Mouse (Mus musculus) right cerebral cortex, postnatal 10 days (tissue): Measurements from ENCODE around the gene Gm6588.

Experiments used
- DNase-seq, 2 experiments: peaks; one replicate each; pipeline ENCODE4 v3.0.0; 2021; ENCODE audit warnings: low spot score in 2 of 2

The Gm6588 gene

GRCm38 (mm10) chr5:112470144-112470543 is 20.9 kb downstream of the Gm6588 start:
- DNase-seq: peak; percentile 70 to 73

GRCm38 (mm10) chr5:112473453-112473852 is 24.2 kb downstream of the Gm6588 start:
- no peak for DNase-seq

GRCm38 (mm10) chr5:112481946-112482410 is 32.8 kb downstream of the Gm6588 start:
- DNase-seq: no peak

- no peak for DNase-seq
Observed at GRCm38 (mm10) chr5:112482551-112482950, 33.3 kb downstream of the Gm6588 start.

- no peak for DNase-seq
Observed at GRCm38 (mm10) chr5:112483030-112483429, 33.8 kb downstream of the Gm6588 start.

- no peak for DNase-seq
Observed at GRCm38 (mm10) chr5:112484924-112485715, 35.9 kb downstream of the Gm6588 start.

- no peak for DNase-seq
Observed at GRCm38 (mm10) chr5:112486415-112486814, 37.2 kb downstream of the Gm6588 start.

- DNase-seq: no peak
Observed at GRCm38 (mm10) chr5:112487504-112487903, 38.3 kb downstream of the Gm6588 start.

- no peak for DNase-seq
Observed at GRCm38 (mm10) chr5:112488101-112488776, 39.0 kb downstream of the Gm6588 start.

- peak in 1 of 2 experiments; percentile 39 for DNase-seq
Observed at GRCm38 (mm10) chr5:112491489-112491888, 42.3 kb downstream of the Gm6588 start.

- DNase-seq: peak; percentile 64 to 68
Observed at GRCm38 (mm10) chr5:112493492-112493891, 44.3 kb downstream of the Gm6588 start.

GRCm38 (mm10) chr5:112496753-112497369 is 47.6 kb downstream of the Gm6588 start:
- DNase-seq: no peak

GRCm38 (mm10) chr5:112498921-112499917 is 50.0 kb downstream of the Gm6588 start:
- no peak for DNase-seq

- DNase-seq: no peak
Observed at GRCm38 (mm10) chr5:112499918-112500682, 50.9 kb downstream of the Gm6588 start.
